Mouse (Mus musculus) liver, embryonic 14.5 days (tissue): Measurements from ENCODE around the gene Rfx8. TPM values are rescaled to one million over a fixed set of nuclear protein-coding genes. Genes with fewer than 3 reads are reported as not detected.

Experiments
- ATAC-seq: fragments of 200-750 bp; cut with Nextera tagmentation; 2 replicates; pipeline ENCODE4 v1.8.0; 2017; ENCODE audit warnings: moderate number of reproducible peaks, mild to moderate bottlenecking, moderate library complexity; ENCODE audit not compliant: insufficient read depth
- DNase-seq, 3 experiments: peaks; one replicate each; pipeline ENCODE4 v3.0.0-alpha.2; 2012 to 2013; ENCODE audit warnings: low read depth in 3 of 3, low spot score in 3 of 3
- H3K27ac ChIP-seq: fragments of 300-500 bp; sonication (generic); 2 replicates; pipeline ENCODE4 v1.5.1; 2014; ENCODE audit warnings: moderate library complexity, mild to moderate bottlenecking, control low read depth, inconsistent platforms
- H3K27me3 ChIP-seq: fragments of 300-500 bp; sonication (generic); 2 replicates; pipeline ENCODE4 v1.6.1; 2014; ENCODE audit warnings: mild to moderate bottlenecking, low read length, moderate library complexity; ENCODE audit not compliant: control insufficient read depth, insufficient read depth
- H3K36me3 ChIP-seq: fragments of 300-500 bp; sonication (generic); replicated peaks from 2 replicates; pipeline ENCODE4 v1.6.1; 2014; ENCODE audit warnings: low read depth; ENCODE audit not compliant: control insufficient read depth, insufficient read depth
- H3K4me1 ChIP-seq, 2 experiments: fragments of 200-500 bp in 1 of 2; fragments of 300-500 bp in 1 of 2; sonication (generic) in 1 of 2; replicated peaks; 2 replicates each; pipeline ENCODE4 v1.6.1; 2012 to 2014; ENCODE audit warnings: antibody characterized with exemption in 1 of 2, inconsistent platforms in 1 of 2, low read length in 1 of 2; ENCODE audit not compliant: control insufficient read depth in 2 of 2, insufficient read depth in 2 of 2
- H3K4me2 ChIP-seq: fragments of 300-500 bp; sonication (generic); 2 replicates; pipeline ENCODE4 v1.6.1; 2014; ENCODE audit warnings: low read depth, mild to moderate bottlenecking, control low read depth, moderate library complexity
- H3K4me3 ChIP-seq, 2 experiments: fragments of 200-500 bp in 1 of 2; fragments of 300-500 bp in 1 of 2; sonication (generic) in 1 of 2; 2 replicates each; pipeline ENCODE4 v1.5.1; 2012 to 2014; ENCODE audit warnings: low read depth in 2 of 2, low read length in 2 of 2, mild to moderate bottlenecking in 2 of 2, control low read depth in 1 of 2, inconsistent platforms in 1 of 2, moderate library complexity in 1 of 2; ENCODE audit not compliant: insufficient read depth in 1 of 2
- H3K9ac ChIP-seq: fragments of 300-500 bp; sonication (generic); replicated peaks from 2 replicates; pipeline ENCODE4 v1.6.1; 2014; ENCODE audit warnings: mild to moderate bottlenecking, control low read depth, moderate library complexity
- H3K9me3 ChIP-seq: fragments of 300-500 bp; sonication (generic); 2 replicates; pipeline ENCODE4 v1.6.1; 2016; ENCODE audit warnings: low read length, mixed read lengths; ENCODE audit not compliant: control insufficient read depth
- CTCF ChIP-seq: IDR thresholded peaks from 2 replicates; pipeline ENCODE4 v1.5.1; 2016; ENCODE audit warnings: antibody characterized with exemption, low read depth, control low read depth
- EP300 ChIP-seq: IDR thresholded peaks from 2 replicates; pipeline ENCODE4 v1.6.1; 2016; ENCODE audit warnings: antibody characterized with exemption, low read depth
- WGBS: fragments of 180-500 bp; shearing (Covaris S2); extraction: QIAGEN DNeasy Blood & Tissue Kit; methylation state at CpG from one replicate; pipeline ENCODE4 v1.1.7; 2014; ENCODE audit not compliant: insufficient replicate concordance; 5-methylcytosine and 5-hydroxymethylcytosine counted together
- polyA plus RNA-seq, 2 experiments: library from polyadenylated mRNA; depleted of rRNA in 1 of 2; stranded (reverse) in 1 of 2; unstranded in 1 of 2; fragments of >200 nt; fragmentation: Nextera tagmentation in 1 of 2; extraction: Ambion mirVana in 1 of 2; gene quantifications; 2 replicates each; pipeline versions ENCODE4 v1.2.1 to v1.2.3; 2012 to 2014

Rfx8 gene
- polyA plus RNA-seq, 2 experiments, result 0.04 TPM; not detected in 1

DNA sequence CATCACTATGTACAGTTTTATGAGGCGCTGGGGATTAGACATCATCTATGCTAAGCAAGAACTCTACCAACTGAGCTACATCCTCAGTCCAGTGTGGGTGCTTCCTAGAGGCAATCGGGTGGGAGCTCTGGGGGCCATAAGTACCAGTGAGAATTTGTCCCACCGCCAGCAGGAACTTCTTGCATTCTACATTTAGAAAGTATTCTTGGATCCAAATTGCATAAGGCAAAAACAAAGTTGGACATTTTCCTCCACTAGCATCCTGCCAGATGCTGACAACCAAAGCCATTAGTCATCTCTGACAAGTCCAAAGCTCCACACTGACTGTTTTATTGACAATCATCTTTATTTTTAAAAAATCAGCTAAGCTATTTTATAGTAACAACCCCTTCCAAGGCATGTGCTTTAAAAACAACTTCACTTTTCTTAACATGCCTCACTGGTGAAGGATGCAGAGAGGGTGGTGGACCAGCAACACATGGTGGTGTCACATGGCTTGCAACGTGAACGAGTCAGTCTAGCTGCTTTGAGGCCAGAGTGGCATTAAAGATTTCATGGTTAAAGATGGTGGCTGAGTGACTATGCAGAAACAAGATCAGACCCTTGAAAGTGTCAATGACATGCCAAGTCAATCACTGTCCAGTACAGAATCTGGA lies 44.4 kb downstream of the Rfx8 start:
- no peak overlapping the region for H3K9ac ChIP-seq
- ATAC-seq (no peak), DNase-seq (no peak)
- no peaks in the 10 kb centered on the region for H3K27me3 ChIP-seq
- 75% methylated on average over 5 of the region's 5 CpGs for WGBS
- H3K4me3 ChIP-seq, result no peak overlapping the region
- H3K36me3 ChIP-seq, result no peaks in the 10 kb centered on the region
- H3K27ac ChIP-seq, result no peak overlapping the region
- H3K4me2 ChIP-seq, result no peak overlapping the region
- H3K4me1 ChIP-seq, result no peaks in the 10 kb centered on the region
- TF ChIP-seq CTCF, result no peak
- no peak for TF ChIP-seq EP300
- H3K9me3 ChIP-seq, result no peaks in the 10 kb centered on the region

DNA sequence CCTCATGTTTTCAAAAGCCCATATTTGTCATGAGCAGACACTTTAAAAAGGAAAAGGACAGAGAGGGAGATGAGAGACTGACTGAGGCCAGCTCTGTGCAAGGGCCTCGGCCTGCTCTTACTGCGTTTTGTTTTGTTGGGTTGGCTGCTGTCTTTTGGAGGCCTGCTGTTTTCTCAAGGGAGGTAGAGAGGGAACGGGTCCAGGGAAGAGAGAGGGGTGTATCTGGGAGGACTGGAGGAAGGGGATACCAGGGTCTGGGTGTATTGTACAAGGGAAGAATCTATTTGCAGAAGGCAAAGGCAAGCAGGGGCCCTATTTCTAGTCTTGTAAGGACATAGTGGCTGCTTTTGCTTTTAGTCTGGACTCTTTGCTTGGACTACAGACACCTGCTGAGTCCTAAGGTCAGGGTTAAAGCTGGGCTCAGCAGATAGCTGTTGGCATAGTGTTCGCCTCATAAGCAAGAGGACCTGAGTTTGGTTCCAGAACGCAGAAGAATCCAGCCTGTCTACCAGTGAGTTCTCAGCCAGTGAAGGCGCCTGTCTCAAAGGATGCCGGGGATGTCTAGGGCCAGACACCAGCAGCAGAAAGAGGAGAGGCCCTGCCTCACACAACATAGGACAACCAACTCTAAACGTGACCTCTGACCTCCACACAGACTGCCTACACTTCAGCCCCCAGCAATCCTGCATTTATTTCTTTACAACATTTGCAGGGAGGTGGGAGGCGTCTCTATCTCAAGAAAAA lies 48.3 kb downstream of the Rfx8 start:
- ATAC-seq (no peak), DNase-seq (no peak)
- no peak overlapping the region for H3K4me2 ChIP-seq
- H3K9me3 ChIP-seq, result no peaks in the 10 kb centered on the region
- TF ChIP-seq EP300, result no peak
- TF ChIP-seq CTCF, result no peak
- H3K27ac ChIP-seq, result no peak overlapping the region
- H3K9ac ChIP-seq, result no peak overlapping the region
- H3K4me1 ChIP-seq, result no peaks in the 10 kb centered on the region
- no peak overlapping the region for H3K4me3 ChIP-seq
- H3K36me3 ChIP-seq, result no peaks in the 10 kb centered on the region
- H3K27me3 ChIP-seq, result no peaks in the 10 kb centered on the region
- WGBS, result 55% methylated on average over 9 of the region's 9 CpGs

DNA sequence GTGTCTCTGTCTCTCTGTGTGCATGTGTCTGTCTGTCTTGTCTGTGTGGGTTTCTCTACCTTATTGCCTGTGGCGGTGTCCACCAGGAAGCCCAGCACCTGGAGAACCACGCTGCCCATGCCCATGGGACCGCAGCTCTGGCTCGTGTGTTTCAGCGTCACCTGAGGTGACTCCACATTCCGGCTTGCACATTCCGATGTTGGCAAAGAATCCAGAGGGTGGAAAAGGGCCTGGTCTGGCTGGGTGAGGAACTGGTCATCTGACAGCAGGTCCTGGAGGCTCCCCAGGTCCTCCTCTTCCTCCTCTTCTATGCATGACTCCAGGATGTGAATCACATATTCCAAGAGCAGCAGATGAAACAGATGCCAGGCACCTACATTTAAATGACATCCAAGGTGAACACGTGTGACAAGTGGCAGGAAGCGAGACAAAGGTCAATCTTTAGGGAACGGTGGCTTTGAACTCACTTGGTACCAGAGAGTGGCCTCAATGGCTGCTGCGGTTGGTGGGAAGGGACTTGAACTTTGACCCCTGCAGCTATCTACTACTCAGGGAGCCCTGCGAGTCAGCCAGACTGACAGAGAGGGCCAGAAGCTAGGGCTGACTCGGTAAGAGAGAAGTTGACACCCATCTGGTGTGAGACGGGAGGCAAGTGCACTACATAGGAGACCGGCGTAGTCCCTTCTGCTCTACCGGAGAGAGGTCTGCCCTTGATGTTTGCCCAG lies 50.4 kb downstream of the Rfx8 start:
- H3K27ac ChIP-seq, result no peak overlapping the region
- ATAC-seq, result no peak
- H3K36me3 ChIP-seq, result no peaks in the 10 kb centered on the region
- H3K4me3 ChIP-seq, result no peak overlapping the region
- no peak for DNase-seq
- TF ChIP-seq CTCF, result no peak
- TF ChIP-seq EP300, result no peak
- no peaks in the 10 kb centered on the region for H3K4me1 ChIP-seq
- no peaks in the 10 kb centered on the region for H3K9me3 ChIP-seq
- no peaks in the 10 kb centered on the region for H3K27me3 ChIP-seq
- H3K9ac ChIP-seq, result no peak overlapping the region
- no peak overlapping the region for H3K4me2 ChIP-seq
- WGBS, result 77% methylated on average over 17 of the region's 17 CpGs

DNA sequence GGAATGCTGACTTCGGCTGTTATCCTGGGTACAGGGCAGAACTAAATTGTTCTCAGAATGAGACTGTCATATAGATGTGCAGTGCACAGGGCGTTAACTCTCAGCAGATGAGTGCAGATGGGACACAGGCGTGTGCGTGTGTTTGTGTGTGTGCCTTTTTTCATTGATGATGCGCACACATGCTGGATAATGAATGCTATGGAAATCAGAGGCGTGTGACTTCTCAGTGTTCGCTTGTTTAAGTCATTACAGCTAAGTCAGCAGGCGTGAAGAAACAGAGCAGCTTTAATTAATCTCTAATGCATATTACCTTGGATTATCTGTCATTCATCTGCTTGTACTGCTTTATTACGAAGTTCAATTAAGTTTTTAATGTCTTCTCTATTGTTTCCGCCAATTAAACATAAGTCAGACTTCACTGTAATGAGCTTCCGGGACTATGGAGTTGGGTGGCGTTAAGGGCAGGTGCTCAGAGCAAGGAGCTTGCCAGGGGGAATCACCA lies 54.0 kb downstream of the Rfx8 start:
- WGBS, result 71% methylated on average over 12 of the region's 12 CpGs
- Histone ChIP-seq H3K4me2 (no peak overlapping the region), H3K27me3 (no peaks in the 10 kb centered on the region), H3K4me3 (no peak overlapping the region), H3K36me3 (no peaks in the 10 kb centered on the region), H3K9ac (no peak overlapping the region), H3K4me1 (no peaks in the 10 kb centered on the region), H3K27ac (no peak overlapping the region), H3K9me3 (no peaks in the 10 kb centered on the region)
- TF ChIP-seq CTCF (no peak), EP300 (no peak)
- DNase-seq (no peak), ATAC-seq (no peak)

DNA sequence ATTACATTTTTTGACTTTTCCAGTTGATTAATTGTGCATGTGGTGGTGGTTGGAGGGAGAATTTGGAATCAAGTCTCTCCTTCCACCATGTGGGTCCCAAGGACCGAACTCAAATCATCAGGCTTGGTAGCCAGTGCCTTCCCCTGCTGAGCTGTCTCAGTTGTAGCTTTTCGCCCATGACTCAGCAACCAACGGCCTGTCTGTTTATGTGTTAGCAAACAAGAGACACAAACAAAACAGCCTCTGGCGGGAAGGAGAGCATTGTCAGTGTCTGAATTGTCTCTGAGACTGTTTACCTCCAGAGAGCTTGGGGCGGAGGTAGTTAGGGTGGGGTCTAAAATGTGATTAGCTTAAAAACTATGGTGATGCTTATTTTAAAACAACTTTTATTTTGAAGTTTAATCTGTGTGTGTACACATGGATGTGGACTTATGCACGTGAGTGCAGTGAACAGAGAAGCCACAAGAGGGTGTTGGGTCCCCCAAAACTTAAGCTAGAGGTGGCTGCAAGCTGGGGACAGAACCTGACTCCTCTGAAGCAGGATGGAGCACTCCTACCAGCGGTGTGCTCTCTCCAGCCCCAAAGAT lies 56.7 kb downstream of the Rfx8 start:
- no peaks in the 10 kb centered on the region for H3K27me3 ChIP-seq
- H3K36me3 ChIP-seq, result no peaks in the 10 kb centered on the region
- DNase-seq, result no peak
- H3K27ac ChIP-seq, result no peak overlapping the region
- no peak for ATAC-seq
- H3K4me1 ChIP-seq, result no peaks in the 10 kb centered on the region
- no peak overlapping the region for H3K4me3 ChIP-seq
- H3K9me3 ChIP-seq, result no peaks in the 10 kb centered on the region
- H3K9ac ChIP-seq, result no peak overlapping the region
- no peak for TF ChIP-seq CTCF
- no peak for TF ChIP-seq EP300
- 63% methylated on average over 7 of the region's 7 CpGs for WGBS
- H3K4me2 ChIP-seq, result no peak overlapping the region
